Mouse (Mus musculus): ENCODE measurements around the gene H2al1b. TPM values are rescaled to one million over a fixed set of nuclear protein-coding genes. Genes with fewer than 3 reads are reported as not detected.

The H2al1b gene
- polyA plus RNA-seq (2017; shearing (Covaris generic)): not detected

GRCm38 (mm10) chrX:11302132-11302531 is at the start of gene H2al1b:
Gene H2al1b (plus strand): TSS chrX:11302432.

DNA sequence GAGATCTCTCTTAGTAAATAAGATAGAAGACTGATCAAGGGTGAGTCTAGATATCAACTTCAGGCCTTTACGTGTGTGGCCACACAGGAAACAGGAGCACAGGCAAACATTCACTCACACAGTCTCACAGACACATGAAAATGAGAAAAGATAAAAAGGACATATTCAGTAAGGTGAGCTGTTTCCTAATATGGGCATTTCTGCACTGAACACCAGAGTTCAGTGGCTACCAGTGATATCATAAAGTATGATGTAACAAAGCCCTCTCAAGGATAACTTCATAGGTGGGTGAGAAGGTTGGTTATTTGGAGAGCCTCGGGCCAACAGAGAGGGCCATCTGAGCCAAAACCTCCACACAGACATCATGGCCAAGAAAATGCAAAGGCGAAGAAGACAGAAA is 3.3 kb upstream of the H2al1b start, which contains the start of gene H2al1a:
Gene H2al1a (plus strand): TSS at position 301 of the 400 bp plus-strand sequence.

GRCm38 (mm10) chrX:11305355-11305754 is 3.1 kb downstream of the H2al1b start, which contains the start of gene H2al1c:
Gene H2al1c (plus strand): TSS chrX:11305655.

DNA sequence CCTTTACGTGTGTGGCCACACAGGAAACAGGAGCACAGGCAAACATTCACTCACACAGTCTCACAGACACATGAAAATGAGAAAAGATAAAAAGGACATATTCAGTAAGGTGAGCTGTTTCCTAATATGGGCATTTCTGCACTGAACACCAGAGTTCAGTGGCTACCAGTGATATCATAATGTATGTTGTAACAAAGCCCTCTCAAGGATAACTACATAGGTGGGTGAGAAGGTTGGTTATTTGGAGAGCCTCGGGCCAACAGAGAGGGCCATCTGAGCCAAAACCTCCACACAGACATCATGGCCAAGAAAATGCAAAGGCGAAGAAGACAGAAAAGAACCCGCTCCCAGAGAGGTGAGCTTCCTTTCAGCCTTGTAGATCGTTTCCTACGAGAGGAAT is 6.3 kb downstream of the H2al1b start, which contains the start of gene H2al1d:
Gene H2al1d (plus strand): TSS at position 301 of the 400 bp plus-strand sequence.

GRCm38 (mm10) chrX:11311634-11312033 is 9.4 kb downstream of the H2al1b start, which contains the start of gene H2al1e:
Gene H2al1e (plus strand): TSS chrX:11311934.

DNA sequence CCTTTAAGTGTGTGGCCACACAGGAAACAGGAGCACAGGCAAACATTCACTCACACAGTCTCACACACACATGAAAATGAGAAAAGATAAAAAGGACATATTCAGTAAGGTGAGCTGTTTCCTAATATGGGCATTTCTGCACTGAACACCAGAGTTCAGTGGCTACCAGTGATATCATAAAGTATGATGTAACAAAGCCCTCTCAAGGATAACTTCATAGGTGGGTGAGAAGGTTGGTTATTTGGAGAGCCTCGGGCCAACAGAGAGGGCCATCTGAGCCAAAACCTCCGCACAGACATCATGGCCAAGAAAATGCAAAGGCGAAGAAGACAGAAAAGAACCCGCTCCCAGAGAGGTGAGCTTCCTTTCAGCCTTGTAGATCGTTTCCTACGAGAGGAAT is 12.6 kb downstream of the H2al1b start, which contains the start of gene H2al1f:
Gene H2al1f (plus strand): TSS at position 301 of the 400 bp plus-strand sequence.

DNA sequence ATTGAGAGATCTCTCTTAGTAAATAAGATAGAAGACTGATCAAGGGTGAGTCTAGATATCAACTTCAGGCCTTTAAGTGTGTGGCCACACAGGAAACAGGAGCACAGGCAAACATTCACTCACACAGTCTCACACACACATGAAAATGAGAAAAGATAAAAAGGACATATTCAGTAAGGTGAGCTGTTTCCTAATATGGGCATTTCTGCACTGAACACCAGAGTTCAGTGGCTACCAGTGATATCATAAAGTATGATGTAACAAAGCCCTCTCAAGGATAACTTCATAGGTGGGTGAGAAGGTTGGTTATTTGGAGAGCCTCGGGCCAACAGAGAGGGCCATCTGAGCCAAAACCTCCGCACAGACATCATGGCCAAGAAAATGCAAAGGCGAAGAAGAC is 15.7 kb downstream of the H2al1b start, which contains the start of gene H2al1g:
Gene H2al1g (plus strand): TSS at position 301 of the 400 bp plus-strand sequence.

GRCm38 (mm10) chrX:11321192-11321591 is 19.0 kb downstream of the H2al1b start, which contains the start of gene H2al1h:
Gene H2al1h (plus strand): TSS chrX:11321492.

GRCm38 (mm10) chrX:11324359-11324758 is 22.1 kb downstream of the H2al1b start, which contains the start of gene H2al1i:
Gene H2al1i (plus strand): TSS chrX:11324659.

DNA sequence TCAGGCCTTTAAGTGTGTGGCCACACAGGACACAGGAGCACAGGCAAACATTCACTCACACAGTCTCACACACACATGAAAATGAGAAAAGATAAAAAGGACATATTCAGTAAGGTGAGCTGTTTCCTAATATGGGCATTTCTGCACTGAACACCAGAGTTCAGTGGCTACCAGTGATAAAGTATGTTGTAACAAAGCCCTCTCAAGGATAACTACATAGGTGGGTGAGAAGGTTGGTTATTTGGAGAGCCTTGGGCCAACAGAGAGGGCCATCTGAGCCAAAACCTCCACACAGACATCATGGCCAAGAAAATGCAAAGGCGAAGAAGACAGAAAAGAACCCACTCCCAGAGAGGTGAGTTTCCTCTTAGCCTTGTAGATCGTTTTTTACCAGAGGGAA is 25.3 kb downstream of the H2al1b start, which contains the start of gene H2al1j:
Gene H2al1j (plus strand): TSS at position 301 of the 400 bp plus-strand sequence.

Other genes starting within 250 kb of the H2al1b start
- not detected for gene H2al1a, start 3.2 kb upstream of the H2al1b start, polyA plus RNA-seq (2017; shearing (Covaris generic))
- not detected for gene H2al1c, start 3.2 kb downstream of the H2al1b start, polyA plus RNA-seq (2017; shearing (Covaris generic))
- not detected for gene H2al1d, start 6.4 kb downstream of the H2al1b start, polyA plus RNA-seq (2017; shearing (Covaris generic))
- not detected for gene H2al1e, start 9.5 kb downstream of the H2al1b start, polyA plus RNA-seq (2017; shearing (Covaris generic))
- not detected for gene H2al1f, start 12.7 kb downstream of the H2al1b start, polyA plus RNA-seq (2017; shearing (Covaris generic))
- gene H2al1g, start 15.8 kb downstream of the H2al1b start, polyA plus RNA-seq (2017; shearing (Covaris generic)): not detected
- not detected for gene H2al1h, start 19.1 kb downstream of the H2al1b start, polyA plus RNA-seq (2017; shearing (Covaris generic))
- gene H2al1i, start 22.2 kb downstream of the H2al1b start, polyA plus RNA-seq (2017; shearing (Covaris generic)): not detected
- gene H2al1j, start 25.4 kb downstream of the H2al1b start, polyA plus RNA-seq (2017; shearing (Covaris generic)): not detected

Data from effector memory CD4-positive, alpha-beta T cell, adult 5 months (primary cell).